Mouse (Mus musculus) NIH3T3 (cell line): ENCODE data around the gene Cacna1d.

Experiments
- DNase-seq: peaks from one replicate; pipeline ENCODE4 v3.0.0-alpha.2; 2012; ENCODE audit warnings: low read depth

The Cacna1d gene

DNA sequence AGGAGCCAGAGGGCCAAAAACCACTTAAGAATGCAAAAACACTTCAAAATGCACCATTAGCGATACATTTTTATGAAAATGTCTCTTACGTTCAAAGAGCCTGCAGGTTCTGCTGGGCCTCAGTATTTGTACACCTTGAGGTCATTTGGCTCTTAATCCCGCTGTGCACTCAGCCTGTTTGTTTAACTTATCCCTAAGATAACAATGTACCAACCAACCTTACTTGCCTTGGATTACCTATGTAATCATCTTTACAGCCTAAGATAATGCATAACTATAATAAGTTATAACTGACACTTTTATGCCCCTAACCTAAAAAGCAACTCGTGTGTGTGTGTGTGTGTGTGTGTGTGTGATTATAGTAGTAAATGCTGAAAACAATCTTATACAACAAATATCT lies 411.5 kb downstream of the Cacna1d start:
- DNase-seq = no peak

DNA sequence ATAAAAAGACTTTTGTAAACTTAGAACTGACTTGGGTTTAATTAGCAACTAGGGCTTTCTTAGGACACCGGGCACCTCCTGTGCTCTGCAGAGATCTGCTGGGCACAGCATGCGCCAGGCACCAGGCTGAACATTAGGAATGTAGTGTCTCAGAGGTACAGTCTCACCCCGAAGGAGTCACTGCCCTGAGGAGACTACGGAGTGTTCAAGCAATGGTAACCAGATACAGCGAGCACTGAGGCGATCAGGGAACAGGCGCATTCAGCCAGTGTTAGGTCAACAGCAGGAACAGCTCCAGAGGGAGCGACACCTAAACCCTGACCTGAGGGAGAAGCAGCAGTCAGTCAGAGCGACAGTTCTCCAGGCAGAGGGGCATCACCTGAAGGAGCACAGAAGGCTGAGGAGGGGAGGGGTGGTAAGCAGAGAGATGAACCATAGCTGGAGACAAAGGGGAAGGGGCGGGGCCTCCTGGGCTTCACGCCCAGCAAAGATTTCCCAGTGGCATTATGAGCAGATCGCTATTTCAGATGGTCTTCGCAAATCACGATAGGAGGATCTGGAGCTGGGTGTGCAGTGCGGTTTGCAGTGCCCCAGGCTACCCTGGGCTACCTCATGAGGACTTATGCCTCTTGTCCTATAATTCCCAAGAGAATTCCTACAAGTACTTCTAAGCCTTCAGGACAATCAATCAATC lies 413.0 kb downstream of the Cacna1d start:
- DNase-seq = no peak

DNA sequence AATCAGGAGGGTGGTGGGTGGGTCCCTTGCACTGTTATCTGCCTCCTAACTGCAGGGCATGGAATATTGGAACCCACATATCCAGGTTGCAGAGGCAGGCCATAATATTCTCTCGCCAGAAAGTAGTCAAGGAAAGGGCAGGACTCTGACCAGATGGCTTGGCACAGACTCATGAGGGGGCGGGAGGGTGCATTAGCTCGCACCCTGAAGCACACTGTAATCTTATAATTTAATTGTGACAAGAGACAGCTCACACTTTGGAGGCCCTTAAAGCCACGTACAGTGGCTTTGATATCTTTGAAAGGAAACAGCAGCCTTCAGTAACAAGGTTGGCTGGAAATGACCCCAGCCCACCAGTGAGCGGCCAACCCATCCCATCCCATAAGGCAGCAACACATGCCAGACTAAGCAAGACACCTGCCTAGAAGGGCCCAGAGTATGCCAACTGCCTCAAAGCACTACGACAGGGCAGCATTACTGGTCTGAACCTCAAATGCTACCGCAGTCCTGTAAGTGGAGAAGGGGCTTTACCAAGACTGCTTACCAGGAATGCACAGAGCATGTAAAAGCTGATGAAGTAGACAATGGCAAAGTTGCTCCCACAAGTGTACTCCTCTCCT lies 415.9 kb downstream of the Cacna1d start:
- no peak for DNase-seq

DNA sequence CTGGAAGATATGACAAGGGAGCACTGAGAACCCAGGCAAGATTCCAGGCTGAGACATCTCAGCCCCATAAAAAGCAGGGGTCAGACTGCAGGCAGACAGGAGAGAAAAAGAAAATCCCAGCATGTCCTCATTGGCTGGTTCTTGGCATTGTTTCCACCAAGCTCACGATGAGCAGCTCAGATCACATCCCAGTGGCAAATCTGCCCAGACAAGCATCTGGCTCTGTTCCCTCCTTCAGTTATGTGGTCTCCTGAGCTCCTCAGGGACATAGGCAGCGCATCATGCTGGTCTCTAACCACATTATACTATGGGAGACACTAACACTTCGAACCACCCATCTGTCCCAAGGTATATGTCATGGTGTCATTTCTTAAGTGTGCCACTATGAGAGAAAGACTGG lies 422.7 kb downstream of the Cacna1d start:
- DNase-seq = no peak

DNA sequence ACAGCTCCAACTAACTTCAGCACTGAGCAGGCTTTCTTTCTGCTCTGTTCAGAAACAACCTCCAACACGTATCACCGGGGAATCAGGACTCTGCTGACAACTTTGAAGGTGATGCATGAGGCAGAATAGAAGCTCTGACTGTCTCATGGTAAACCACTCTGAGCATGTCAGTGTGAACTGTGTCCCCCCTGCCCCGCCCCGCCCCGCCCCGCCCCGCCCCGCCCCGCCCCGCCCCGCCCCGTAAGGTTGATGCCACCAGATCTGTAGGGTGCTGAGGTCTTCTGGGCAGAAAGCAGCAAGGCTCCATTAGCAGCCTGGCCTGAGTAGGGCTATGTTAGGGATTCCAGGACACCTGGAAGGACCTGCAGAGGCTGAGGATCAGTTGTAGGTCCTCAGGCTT lies 424.5 kb downstream of the Cacna1d start:
- DNase-seq = no peak

DNA sequence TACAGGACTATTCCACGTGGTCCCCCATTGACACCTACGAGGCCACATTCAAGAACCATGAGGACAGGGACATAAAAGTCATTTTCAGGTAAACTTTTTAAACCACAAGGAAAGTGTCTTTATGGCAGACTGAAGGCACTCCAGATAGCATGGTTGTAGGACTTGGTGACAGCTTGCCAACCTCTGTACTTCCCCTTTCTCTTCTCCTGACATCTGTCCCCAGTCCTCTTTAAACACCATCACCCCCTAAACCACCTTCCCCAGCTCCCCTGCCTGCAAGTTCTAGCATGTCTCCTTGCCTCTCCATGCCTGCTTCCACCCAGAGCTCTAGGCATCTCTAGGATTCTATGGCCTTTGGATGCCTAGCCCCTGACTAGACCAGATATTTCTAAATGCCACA lies 426.4 kb downstream of the Cacna1d start:
- DNase-seq = no peak

DNA sequence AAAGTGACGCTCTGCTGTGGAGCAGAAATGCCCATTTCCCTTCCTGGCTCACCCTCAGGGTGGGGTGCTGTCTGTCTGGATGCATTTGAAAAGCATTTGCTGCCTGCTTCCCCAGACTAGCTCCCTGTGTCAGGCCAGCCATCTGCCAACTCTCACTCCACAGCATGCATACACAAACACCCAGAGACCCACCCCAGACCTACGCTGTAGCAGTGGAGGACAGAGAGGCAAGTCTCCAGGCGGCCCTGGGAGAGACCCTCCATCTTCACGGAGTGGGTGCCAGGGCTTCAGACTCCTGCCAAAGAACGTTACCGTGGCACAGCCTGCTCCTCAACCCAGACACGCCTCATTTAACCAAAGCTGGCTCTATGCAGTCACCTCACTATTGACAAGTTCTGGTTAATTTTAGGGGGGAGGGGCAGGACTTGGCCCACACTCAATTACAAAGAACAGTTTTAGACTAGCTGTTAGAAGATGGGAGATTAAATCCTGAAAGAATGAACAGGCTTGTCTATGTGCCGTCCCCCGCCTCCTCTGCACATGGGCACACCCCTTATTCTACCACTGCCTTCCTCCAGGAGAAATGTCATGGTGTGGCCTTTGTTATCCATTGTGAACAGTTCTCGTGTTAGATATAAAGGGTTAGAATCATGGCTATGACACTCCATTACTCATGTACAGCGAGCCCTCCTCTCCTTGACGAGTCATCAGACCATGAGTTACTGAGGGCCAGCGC lies 435.1 kb downstream of the Cacna1d start:
- no peak for DNase-seq

DNA sequence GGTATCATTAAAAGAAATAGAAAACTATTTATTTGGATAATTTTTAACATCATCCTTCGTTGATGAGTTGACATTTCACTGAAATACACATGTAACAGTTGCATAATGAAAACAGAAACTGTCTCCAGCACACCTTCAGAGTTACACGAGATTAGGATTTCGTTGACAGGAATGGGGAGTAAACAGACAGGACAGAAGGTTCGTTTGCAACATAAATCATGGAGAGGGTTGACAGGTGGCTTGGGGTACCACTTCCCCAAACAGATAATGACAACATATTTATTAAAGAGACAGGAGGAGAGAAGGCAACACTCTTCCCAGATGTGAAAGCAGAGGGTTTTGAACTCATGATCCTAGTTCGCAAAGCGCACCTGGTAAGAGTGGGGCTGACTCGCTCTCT lies 436.3 kb downstream of the Cacna1d start:
- no peak for DNase-seq

DNA sequence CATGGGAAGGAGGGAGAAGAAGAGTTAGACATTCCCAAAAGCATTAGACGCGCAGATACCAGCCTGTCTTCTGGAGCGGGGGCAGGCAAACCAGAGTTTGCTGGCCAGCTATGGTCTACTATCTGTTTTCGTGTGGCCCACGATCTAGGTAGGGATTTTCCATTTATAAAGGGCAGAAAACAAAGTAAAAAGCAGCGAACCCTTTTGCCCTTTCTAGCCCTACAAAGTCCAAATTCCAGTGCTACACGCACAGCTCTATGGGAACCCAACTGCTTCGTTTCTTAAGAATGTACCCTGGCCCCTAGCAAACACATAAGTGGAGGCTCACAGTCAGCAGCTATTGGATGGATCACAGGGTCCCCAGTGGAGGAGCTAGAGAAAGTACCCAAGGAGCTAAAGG lies 441.0 kb downstream of the Cacna1d start:
- DNase-seq = no peak

DNA sequence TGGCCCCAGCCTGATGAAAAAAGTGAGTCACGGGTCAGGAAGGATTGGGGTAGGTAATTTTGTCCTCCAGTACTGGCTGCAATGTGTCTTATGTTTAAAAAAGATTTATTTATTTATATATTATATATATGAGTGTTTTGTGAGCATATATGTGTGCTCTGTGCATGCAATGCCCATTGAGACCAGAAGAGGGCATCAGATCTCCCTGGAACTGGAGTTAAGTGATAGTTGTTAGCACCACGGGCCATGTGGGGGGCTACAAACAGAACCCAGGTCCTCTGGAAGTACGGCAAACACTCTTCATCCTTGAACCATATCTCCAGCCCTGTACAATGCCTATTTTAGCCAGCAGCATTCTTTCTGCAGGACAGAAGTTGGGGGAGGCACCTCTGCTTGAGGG lies 443.2 kb downstream of the Cacna1d start:
- no peak for DNase-seq

DNA sequence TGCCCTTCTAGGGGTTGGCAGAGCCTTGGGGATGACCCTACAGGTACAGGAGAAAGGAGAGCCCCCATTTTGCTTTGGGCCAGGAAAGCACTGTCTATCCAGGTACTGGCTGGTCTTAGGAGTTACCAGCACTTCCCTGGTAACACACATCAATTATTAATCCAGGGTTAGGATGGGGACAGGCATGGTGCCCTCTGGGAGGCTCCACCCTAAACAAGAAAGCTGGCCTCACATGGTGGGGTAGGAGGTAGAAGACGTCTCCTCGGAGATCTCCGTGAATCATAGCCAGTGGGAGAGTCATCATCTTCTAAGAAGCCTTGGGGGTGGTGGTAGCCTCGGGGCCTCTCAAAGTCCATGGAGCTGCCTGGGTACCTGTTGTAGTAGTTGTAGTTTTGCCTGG lies 444.3 kb downstream of the Cacna1d start:
- DNase-seq = no peak

DNA sequence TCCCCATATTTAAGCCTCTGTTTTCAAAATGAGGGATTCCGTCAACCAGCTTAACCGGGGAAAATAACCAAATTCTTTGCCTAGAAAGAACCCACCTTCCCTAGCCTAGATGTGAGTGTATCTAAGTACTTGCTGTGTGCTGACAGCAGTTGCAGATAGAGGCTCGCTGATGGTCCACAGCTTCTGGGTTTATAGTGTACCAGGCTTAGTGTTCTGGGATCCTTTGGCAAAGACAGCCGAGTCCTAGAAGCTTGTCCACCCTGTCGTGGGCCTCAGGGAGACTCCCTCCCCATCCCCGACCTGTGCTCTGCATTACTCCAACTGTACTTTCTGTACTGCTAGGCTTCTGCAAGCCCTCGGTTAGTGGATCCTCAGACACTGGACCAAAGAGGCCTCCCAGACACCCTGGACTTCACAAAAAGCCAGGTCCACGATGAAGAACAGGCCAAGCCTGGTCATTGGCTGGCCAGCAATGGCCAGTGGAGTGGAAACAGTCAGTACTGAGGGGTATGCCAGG lies 445.5 kb downstream of the Cacna1d start:
- DNase-seq = no peak

DNA sequence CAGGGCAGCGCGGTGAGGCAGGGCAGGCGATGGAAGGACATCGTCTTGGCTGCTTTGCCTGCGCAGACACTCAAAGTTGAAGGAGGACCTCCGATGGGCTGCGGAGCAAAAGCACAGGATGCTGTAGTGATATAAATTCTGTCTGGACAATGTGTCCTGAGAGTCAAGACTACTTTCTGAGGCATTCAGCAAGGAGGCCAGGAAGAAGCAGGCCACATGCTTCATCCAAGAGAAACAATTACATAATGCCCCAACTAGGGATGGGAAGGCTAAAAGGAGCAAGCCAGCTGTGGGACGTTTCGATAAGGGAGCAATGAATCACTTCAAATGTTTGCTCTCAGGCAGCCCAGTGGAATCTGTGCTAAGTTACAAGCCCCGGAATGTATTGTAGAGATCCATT lies 446.0 kb downstream of the Cacna1d start:
- no peak for DNase-seq

DNA sequence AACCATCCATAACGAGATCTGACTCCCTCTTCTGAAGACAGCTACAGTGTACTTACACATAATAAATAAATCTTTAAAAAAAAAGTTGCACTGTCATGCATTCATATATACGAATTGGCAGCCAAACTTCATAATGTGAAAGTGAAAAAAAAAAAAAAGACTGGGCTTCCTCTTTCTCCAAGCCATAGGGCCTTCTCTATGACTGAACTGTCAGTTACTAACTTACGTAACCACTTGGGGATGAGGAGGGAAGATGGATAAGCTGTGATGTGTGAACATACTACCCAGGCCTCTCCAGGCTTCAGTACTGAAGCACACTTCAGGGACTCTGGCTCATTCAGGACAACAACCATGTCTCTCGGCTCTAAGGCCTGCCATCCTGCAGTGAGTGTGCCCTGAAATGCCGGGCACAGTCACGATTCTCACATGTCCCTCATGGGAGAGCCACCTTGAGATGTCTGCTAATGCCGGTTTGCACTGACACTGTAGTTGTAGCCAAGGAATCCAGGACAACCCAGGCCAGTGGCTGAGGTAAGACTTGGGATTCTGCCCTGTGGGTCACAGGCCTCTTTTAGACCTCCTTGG lies 447.8 kb downstream of the Cacna1d start:
- no peak for DNase-seq

DNA sequence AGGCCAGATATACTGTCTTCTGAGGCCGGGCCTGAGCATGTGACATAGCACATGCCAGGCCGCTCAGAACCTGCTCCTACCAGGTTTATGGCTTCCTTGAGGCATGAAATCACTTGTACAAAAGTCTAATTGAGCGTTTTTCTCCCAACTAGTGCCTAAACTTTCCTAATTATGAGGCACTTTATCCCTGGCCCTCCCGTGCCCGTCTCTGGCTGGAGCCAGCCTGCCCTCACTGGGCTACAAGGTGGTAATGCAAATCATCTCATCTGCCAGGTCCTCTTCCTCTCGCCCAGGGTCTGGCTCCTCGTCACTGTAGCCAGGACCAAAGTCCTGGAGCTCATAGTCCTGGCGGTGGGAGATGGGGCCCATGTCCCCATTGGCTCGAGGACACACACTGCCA lies 449.4 kb downstream of the Cacna1d start:
- no peak for DNase-seq

DNA sequence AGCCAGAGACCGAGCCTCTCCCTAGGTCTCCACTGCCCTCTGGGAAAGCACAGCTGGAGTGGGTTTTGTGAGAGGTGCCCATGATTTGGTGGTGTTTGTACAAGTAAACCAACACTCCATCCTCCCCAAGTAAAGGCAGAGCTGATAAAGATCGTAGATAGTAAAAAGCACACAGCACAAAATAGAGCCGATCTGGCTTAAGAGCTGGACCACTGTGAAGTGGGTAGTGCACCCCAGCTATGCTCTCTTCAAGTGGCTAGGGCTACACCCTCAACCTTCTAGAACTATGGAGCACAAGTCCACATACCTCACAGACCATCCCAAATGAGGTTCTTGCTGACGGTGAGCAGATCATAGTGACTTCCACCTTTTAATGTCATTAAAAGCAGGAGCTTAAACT lies 451.8 kb downstream of the Cacna1d start:
- DNase-seq = no peak

DNA sequence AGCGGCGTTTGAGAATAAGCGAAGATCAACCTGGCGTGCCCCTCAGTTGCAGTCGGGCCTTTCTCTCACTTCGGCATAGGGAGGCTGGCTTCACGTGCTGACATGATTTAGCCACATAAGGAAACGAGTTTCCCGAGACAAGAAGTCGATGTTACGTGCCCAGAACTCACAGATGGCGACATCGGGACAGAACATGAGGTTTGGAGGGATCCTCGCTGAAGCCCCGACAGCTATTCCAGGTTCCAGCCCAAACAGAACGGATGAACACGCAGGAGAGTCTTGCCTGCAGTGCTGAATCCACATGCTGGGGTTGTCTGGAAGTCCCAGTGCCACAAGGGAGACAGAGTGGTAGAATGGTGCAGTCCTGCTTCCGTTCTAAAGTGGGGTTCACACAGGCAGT lies 452.8 kb downstream of the Cacna1d start:
- DNase-seq = no peak

DNA sequence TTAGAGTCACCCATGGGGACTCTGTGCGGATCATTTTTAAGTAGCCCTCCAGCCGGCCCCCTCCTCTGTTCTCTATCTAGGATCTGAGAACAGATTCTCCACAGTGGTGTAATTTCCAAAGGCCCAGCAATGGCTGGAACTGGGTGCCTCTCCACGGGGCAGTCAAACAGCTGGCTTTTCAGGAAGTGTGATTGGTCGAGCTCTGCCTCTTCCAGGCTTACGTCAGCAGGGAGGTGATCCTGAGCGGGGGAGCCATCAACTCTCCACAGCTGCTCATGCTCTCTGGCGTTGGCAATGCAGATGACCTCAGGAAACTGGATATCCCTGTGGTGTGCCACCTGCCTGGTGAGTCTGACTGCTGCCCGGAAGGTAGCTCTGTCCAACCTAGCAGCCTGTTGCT lies 457.9 kb downstream of the Cacna1d start:
- DNase-seq = no peak

DNA sequence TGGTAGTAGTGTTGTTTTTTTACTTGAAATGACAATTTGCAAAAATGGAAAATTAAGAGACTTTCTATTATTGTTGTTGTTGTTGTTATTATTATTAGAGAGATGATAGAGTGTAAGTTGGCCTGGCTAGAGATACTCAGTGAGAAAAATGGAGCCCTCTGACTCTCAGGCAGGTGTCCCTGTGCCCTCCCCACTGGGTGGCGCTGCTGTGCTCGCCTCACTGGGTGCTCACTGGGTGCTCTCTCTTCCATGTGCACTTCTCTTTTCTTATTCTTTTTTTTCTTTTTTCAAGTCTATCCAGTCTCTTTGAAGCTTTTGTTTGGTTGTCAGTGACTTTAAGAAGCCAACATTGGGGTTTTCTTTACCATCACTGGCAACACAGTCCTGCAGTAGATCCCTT lies 463.9 kb downstream of the Cacna1d start:
- peak; percentile 18 for DNase-seq

DNA sequence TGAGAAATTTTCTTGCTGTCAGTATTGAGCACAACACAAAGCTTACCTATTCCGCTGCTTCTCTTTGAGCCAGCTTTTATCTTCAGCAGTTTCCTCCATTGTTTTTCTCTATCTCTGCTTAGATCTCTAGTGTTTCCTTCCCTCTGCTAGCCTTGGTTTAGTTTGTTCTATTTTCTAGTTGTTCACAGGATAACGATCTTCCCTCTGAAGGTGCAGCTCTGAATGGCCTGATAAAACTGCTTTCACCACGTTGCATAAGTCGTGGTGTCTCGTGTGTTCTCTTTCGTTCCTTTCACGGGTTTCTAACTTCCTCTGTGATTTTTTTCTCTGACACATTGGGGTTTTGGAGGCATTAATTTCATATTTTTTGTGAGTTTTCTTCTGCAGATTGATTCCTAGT lies 466.9 kb downstream of the Cacna1d start:
- DNase-seq = no peak

DNA sequence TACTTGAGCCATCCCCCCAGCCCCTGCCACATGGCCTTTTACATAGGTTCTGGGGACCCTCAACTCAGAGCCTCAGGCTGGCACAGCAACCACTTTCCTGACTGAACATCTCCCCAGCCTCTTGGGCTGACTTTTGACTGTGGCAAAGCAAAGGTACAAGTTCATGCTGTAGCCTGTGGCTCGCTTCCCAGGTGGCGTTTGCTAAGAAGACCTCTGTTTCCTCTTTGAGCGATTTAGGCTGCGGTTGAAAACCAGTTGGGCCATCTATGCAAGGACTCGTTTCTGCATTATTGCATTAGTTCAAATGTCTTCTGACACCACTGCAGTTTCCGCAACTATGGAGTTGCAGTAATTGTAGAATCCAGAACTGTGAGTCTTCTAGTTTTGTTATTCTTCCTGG lies 468.8 kb downstream of the Cacna1d start:
- no peak for DNase-seq

DNA sequence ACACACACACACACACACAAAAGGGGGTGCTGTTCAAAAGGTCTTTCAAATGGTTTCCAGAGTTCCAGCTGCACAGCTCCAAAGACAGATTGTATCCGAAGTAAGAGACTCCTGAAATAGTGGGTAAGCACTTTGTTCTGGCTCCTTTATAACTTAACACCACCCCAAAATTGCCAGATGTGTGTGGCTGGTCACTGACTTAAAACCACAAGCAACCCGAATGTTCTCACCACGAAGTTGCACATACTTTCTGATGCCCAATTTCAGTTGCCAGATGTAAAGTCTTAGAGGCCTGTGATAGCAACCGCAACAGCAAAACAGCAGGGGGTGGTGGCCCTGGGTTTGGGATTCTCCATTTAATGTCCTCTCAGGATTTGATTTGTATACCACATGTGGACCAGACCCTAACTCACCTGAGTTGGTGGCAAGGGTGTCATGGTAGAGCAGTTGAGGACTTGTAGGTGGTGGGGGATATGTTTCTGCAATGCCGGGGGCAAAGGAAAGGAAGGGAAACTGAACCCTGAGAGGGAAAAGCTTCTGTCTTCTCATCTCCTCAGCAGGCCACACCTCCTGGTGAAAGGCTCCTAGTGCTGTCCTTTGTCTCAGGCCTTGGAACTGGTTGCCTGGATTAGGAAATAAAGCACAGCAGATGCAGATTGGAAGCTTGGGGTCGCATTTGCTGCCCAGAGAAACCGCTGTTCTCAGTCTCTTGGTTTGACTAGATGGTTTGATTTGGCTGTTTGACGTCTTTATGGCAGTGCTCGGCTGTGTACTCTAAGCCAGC lies 471.3 kb downstream of the Cacna1d start:
- no peak for DNase-seq
